Mouse (Mus musculus): Measurements from ENCODE around the gene Klra3. TPM values are rescaled to one million over a fixed set of nuclear protein-coding genes. Genes with fewer than 3 reads are reported as not detected.

Klra3 gene
- total and polyA plus RNA-seq, 2 experiments from 2014 or later: not detected

Other genes starting within 250 kb of the Klra3 start
- not detected in 2 replicates for gene Klra8, start 207.7 kb downstream of the Klra3 start, total RNA-seq (2014; rRNA removed)
- not detected in 2 replicates for gene Klra8, start 207.7 kb downstream of the Klra3 start, polyA plus RNA-seq (2015; fragmentation: Nextera tagmentation; extraction: Ambion mirVana)
- not detected in 2 replicates for gene Klra9, start 144.5 kb downstream of the Klra3 start, total RNA-seq (2014; rRNA removed)
- not detected in 2 replicates for gene Klra9, start 144.5 kb downstream of the Klra3 start, polyA plus RNA-seq (2015; fragmentation: Nextera tagmentation; extraction: Ambion mirVana)
- not detected in 2 replicates for gene Klra7, start 104.3 kb downstream of the Klra3 start, total RNA-seq (2014; rRNA removed)
- gene Klra7, start 104.3 kb downstream of the Klra3 start, polyA plus RNA-seq (2015; fragmentation: Nextera tagmentation; extraction: Ambion mirVana): not detected in 2 replicates
- gene Klra10, start 55.6 kb downstream of the Klra3 start, total RNA-seq (2014; rRNA removed): not detected in 2 replicates
- gene Klra10, start 55.6 kb downstream of the Klra3 start, polyA plus RNA-seq (2015; fragmentation: Nextera tagmentation; extraction: Ambion mirVana): not detected in 2 replicates
- gene Klra1, start 49.3 kb upstream of the Klra3 start, total RNA-seq (2014; rRNA removed): not detected in 2 replicates
- not detected in 2 replicates for gene Klra1, start 49.3 kb upstream of the Klra3 start, polyA plus RNA-seq (2015; fragmentation: Nextera tagmentation; extraction: Ambion mirVana)